Mouse (Mus musculus) kidney, adult 2 months (tissue): ENCODE data around the gene Fam107b.

Experiments
- CTCF ChIP-seq: fragments of 200-500 bp; conservative IDR thresholded peaks from 2 replicates; pipeline ENCODE4 v1.5.1; 2011; ENCODE audit warnings: low read depth, mild to moderate bottlenecking, control low read depth, low read length, moderate library complexity, mixed read lengths; ENCODE audit not compliant: insufficient read depth, insufficient read length
- POLR2A ChIP-seq: fragments of 200-500 bp; IDR thresholded peaks from one replicate; pipeline ENCODE4 v1.6.1; 2011; ENCODE audit warnings: low read depth, low read length, control low read depth

- TF ChIP-seq CTCF, result no peak
- no peak for TF ChIP-seq POLR2A
These were observed 24.5 kb downstream of the Fam107b start for GRCm38 (mm10) chr2:3594663-3595318.
